Mouse (Mus musculus): ENCODE results near the gene C1ql4. TPM values are rescaled to one million over a fixed set of nuclear protein-coding genes. Genes with fewer than 3 reads are reported as not detected.

C1ql4 gene
- polyA plus RNA-seq, 1 experiment from 2014 or later: not detected

GRCm38 (mm10) chr15:99115065-99115423 lies 27.4 kb upstream of the C1ql4 start:
- Histone ChIP-seq H3K36me3 (no peaks in the 10 kb centered on the region), H3K9ac (no peak overlapping the region), H3K27me3 (no peaks in the 10 kb centered on the region), H3K9me3 (replicated peaks) (no peaks in the 10 kb centered on the region), H3K4me3 (replicated peaks) (no peak overlapping the region), H3K27ac (no peak overlapping the region), H3K4me1 (replicated peaks) (peaks cover 20% of the 10 kb centered on the region), H3K4me2 (no peak overlapping the region)
- 49% methylated on average over 7 of the region's 7 CpGs for WGBS (ENCODE audit: insufficient replicate concordance)
- DNase-seq (no peak), ATAC-seq (ENCODE audit: low read depth) (no peak)

- Histone ChIP-seq H3K27ac (peak overlapping the region; percentile 50; the same call in 1 of the 2 replicates), H3K4me3 (replicated peaks) (no peak overlapping the region), H3K4me1 (replicated peaks) (peaks cover 20% of the 10 kb centered on the region), H3K9me3 (replicated peaks) (no peaks in the 10 kb centered on the region), H3K36me3 (no peaks in the 10 kb centered on the region), H3K4me2 (no peak overlapping the region), H3K27me3 (no peaks in the 10 kb centered on the region), H3K9ac (no peak overlapping the region)
- no peak for ATAC-seq (ENCODE audit: low read depth)
- DNase-seq: no peak
- WGBS (ENCODE audit: insufficient replicate concordance): 54% methylated on average over 14 of the region's 14 CpGs
These were observed 26.9 kb upstream of the C1ql4 start for GRCm38 (mm10) chr15:99114312-99115064.

DNA sequence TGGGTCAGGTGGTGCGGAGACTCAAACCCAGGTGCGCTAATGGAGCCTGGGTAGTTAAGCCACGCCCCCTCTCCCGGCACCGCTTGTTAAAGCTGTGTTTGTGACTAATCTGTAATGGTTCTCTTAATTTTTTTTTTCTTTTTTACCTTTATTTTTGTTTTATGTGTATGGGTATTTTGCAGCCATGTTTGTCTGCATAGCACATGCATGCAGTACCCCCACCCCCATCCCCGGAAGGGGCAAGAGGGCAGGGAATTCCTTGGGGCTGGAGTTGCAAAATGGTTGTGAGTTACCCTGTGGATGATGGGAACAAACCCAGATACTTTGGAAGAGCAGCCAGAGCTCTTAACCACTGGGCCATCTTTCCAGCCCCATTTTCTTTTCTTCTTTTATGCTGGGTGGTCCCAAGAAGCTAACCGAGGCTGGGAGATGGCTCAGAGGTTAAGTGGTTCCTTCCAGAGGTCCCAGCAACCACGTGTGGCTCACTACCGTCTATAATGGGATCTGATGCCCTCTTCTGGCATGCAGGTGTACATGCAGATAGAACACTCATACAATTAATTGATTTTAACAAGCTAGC lies 25.9 kb upstream of the C1ql4 start:
- H3K9me3 ChIP-seq (replicated peaks): no peaks in the 10 kb centered on the region
- peaks cover 20% of the 10 kb centered on the region for H3K4me1 ChIP-seq (replicated peaks)
- peak overlapping the region; percentile 36 for H3K4me3 ChIP-seq (replicated peaks)
- H3K36me3 ChIP-seq: no peaks in the 10 kb centered on the region
- H3K27me3 ChIP-seq: no peaks in the 10 kb centered on the region
- no peak overlapping the region for H3K27ac ChIP-seq
- 9% methylated on average over 9 of the region's 9 CpGs for WGBS (ENCODE audit: insufficient replicate concordance)
- peak; percentile 41 for DNase-seq
- ATAC-seq (ENCODE audit: low read depth): 0 out of 2 replicates have a peak, but pooled peaks have one; percentile 49
- peak overlapping the region; percentile 24; the same call in 1 of the 2 replicates for H3K9ac ChIP-seq
- H3K4me2 ChIP-seq: peak overlapping the region; percentile 60

- Histone ChIP-seq H3K9ac (peak overlapping the region; percentile 24; the same call in 1 of the 2 replicates), H3K4me1 (replicated peaks) (peaks cover 20% of the 10 kb centered on the region), H3K27ac (no peak overlapping the region), H3K27me3 (no peaks in the 10 kb centered on the region), H3K9me3 (replicated peaks) (no peaks in the 10 kb centered on the region), H3K4me3 (replicated peaks) (peak overlapping the region; percentile 36), H3K36me3 (no peaks in the 10 kb centered on the region), H3K4me2 (peak overlapping the region; percentile 60)
- 62% methylated on average over 11 of the region's 11 CpGs for WGBS (ENCODE audit: insufficient replicate concordance)
- DNase-seq (no peak), ATAC-seq (ENCODE audit: low read depth) (no peak)
These were observed 25.3 kb upstream of the C1ql4 start for GRCm38 (mm10) chr15:99112843-99113395.

- Histone ChIP-seq H3K9me3 (replicated peaks) (no peaks in the 10 kb centered on the region), H3K27me3 (no peaks in the 10 kb centered on the region), H3K9ac (no peak overlapping the region), H3K27ac (no peak overlapping the region), H3K4me1 (replicated peaks) (peaks cover 20% of the 10 kb centered on the region), H3K4me2 (no peak overlapping the region), H3K36me3 (no peaks in the 10 kb centered on the region), H3K4me3 (replicated peaks) (no peak overlapping the region)
- DNase-seq (no peak), ATAC-seq (ENCODE audit: low read depth) (no peak)
- WGBS (ENCODE audit: insufficient replicate concordance): 54% methylated on average over 4 of the region's 4 CpGs
These were observed 24.2 kb upstream of the C1ql4 start for GRCm38 (mm10) chr15:99111809-99112208.

DNA sequence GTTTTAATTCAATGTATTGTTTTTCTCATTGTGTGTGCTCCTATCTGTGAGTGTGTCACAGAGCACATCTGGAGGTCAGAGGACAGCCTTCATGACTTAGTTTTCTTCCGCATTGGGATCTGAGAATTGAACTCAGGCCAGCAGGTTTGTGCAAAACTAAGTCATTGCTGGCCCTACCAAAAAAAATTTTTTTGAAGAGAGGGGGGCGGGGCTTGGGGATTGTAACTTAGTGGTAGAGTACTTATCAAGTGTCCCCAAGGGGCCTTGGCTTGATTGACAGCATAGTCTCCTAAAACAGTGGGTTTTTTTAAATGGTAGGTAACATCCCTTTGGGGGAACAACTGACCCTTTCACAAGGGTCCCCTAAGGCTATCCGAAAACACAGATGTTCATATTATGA lies 23.5 kb upstream of the C1ql4 start:
- DNase-seq (no peak), ATAC-seq (ENCODE audit: low read depth) (no peak)
- H3K4me2 ChIP-seq: no peak overlapping the region
- no peaks in the 10 kb centered on the region for H3K9me3 ChIP-seq (replicated peaks)
- H3K4me3 ChIP-seq (replicated peaks): no peak overlapping the region
- H3K4me1 ChIP-seq (replicated peaks): peaks cover 16% of the 10 kb centered on the region
- no peak overlapping the region for H3K9ac ChIP-seq
- no peak overlapping the region for H3K27ac ChIP-seq
- no peaks in the 10 kb centered on the region for H3K27me3 ChIP-seq
- WGBS (ENCODE audit: insufficient replicate concordance): 64% methylated on average over 3 of the region's 3 CpGs
- no peaks in the 10 kb centered on the region for H3K36me3 ChIP-seq

DNA sequence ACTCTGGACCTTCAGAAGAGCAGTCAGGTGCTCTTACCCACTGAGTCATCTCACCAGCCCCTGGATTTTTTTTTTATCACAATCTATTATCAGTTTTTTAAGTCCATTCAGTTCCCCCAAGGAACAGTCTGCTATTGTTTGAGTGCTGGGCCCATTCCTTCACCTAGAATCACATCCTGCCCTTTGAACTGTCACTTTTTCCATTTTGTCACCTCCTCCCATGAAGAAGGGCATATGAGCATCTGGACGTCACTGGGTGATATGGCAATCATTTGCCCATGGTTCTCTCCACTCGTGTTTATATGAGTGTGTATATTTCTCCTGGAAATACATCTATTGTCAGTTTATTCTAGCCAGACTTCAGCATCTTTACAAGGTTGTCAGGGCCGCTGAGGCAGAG lies 20.2 kb upstream of the C1ql4 start:
- H3K9ac ChIP-seq: no peak overlapping the region
- whole genome bisulfite sequencing (ENCODE audit: insufficient replicate concordance): 56% methylated on average over 3 of the region's 3 CpGs
- no peaks in the 10 kb centered on the region for H3K27me3 ChIP-seq
- no peak overlapping the region for H3K27ac ChIP-seq
- no peaks in the 10 kb centered on the region for H3K9me3 ChIP-seq (replicated peaks)
- 0 out of 2 replicates have a peak, but pooled peaks cover 3% of the 10 kb centered on the region for H3K36me3 ChIP-seq
- no peak overlapping the region for H3K4me2 ChIP-seq
- ATAC-seq (ENCODE audit: low read depth) (no peak), DNase-seq (no peak)
- H3K4me1 ChIP-seq (replicated peaks): no peaks in the 10 kb centered on the region
- no peak overlapping the region for H3K4me3 ChIP-seq (replicated peaks)

- 41% methylated on average over 7 of the region's 7 CpGs for WGBS (ENCODE audit: insufficient replicate concordance)
- Histone ChIP-seq H3K4me2 (no peak overlapping the region), H3K27ac (no peak overlapping the region), H3K9ac (no peak overlapping the region), H3K4me1 (replicated peaks) (no peaks in the 10 kb centered on the region), H3K4me3 (replicated peaks) (no peak overlapping the region), H3K36me3 (peaks cover 3% of the 10 kb centered on the region; the same call in 1 of the 2 replicates), H3K9me3 (replicated peaks) (no peaks in the 10 kb centered on the region), H3K27me3 (peaks cover 13% of the 10 kb centered on the region)
- DNase-seq (no peak), ATAC-seq (ENCODE audit: low read depth) (no peak)
These were observed 17.6 kb upstream of the C1ql4 start for GRCm38 (mm10) chr15:99105238-99105637.

DNA sequence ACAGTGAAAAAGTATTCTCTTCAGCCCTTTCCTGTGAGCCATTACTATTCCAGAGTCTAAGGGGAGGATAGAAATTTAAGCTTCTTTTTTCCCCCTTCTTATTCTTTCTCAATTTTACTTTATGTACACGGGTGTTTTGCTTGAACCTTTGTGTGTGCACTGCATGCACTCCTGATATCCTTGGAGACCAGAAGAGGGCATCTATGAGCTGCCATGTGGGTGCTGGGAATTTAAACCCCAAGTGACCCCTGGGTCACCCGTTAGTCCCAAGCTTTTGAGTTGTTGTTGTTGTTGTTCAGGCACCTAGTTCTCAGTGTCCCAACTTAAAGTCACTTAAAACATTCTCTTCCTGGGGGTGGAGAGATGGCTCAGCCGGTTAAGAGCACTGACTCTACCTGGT lies 12.4 kb upstream of the C1ql4 start:
- Histone ChIP-seq H3K9me3 (replicated peaks) (no peaks in the 10 kb centered on the region), H3K27me3 (peaks cover 66% of the 10 kb centered on the region), H3K27ac (peak overlapping the region; percentile 72; the same call in 1 of the 2 replicates), H3K9ac (peak overlapping the region; percentile 41), H3K36me3 (peaks cover 3% of the 10 kb centered on the region; the same call in 1 of the 2 replicates), H3K4me3 (replicated peaks) (peak overlapping the region; percentile 31), H3K4me1 (replicated peaks) (peaks cover 28% of the 10 kb centered on the region), H3K4me2 (peak overlapping the region; percentile 43)
- 37% methylated on average over 3 of the region's 3 CpGs for WGBS (ENCODE audit: insufficient replicate concordance)
- ATAC-seq (ENCODE audit: low read depth) (no peak), DNase-seq (no peak)

DNA sequence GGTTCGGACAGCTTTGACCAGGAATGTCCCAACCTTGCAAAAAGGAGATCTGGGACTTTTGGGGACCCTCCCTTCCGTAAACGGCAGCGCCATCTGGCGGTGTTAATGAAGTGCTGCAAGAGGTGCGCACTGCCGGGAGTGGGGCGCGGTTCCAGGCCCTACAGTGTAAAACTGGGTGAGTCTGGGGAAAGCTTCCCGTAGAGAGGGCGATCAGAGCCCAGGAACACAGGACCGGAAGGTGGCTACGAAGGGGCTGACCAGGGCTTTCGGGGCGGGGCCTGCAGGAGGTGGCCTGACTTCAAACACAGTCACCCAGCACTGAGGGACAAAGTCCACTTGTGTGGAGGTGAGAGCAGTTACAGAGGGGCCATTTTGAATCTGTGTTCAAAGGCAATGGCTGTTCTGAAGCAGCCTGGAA lies 11.5 kb upstream of the C1ql4 start:
- H3K27ac ChIP-seq: peak overlapping the region; percentile 72; the same call in 1 of the 2 replicates

DNA sequence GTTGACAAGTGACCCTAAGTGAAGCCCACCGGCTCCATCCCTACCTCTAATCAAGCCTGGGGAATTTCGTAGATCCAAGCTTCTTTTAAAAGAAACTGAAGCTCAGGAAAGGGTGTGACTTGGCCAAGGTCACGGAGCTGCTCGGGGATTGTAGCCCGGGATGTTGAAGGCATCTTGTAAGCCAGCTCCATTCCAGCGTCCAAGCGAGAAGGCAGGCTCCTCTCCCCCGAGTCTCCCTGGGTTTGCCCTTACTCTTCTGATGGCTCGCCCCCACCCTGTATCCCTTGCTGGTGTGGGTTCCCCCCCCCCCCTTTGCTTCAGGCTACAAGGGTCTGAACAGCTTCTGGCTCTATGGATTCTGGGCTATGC lies 10.9 kb upstream of the C1ql4 start:
- peaks cover 33% of the 10 kb centered on the region for H3K4me1 ChIP-seq (replicated peaks)
- H3K36me3 ChIP-seq: no peaks in the 10 kb centered on the region; the same call in 1 of the 2 replicates
- no peak overlapping the region for H3K27ac ChIP-seq
- H3K27me3 ChIP-seq: peaks cover 81% of the 10 kb centered on the region
- H3K9ac ChIP-seq: no peak overlapping the region
- H3K9me3 ChIP-seq (replicated peaks): no peaks in the 10 kb centered on the region
- H3K4me2 ChIP-seq: peak overlapping the region; percentile 57
- WGBS (ENCODE audit: insufficient replicate concordance): 2% methylated on average over 9 of the region's 9 CpGs
- H3K4me3 ChIP-seq (replicated peaks): peak overlapping the region; percentile 39
- no peak for DNase-seq
- ATAC-seq (ENCODE audit: low read depth): 0 out of 2 replicates have a peak, but pooled peaks have one; percentile 3

More for the DNA sequence above, 11.5 kb upstream of the C1ql4 start:
- WGBS (ENCODE audit: insufficient replicate concordance): 2% methylated on average over 15 of the region's 15 CpGs
- peaks cover 28% of the 10 kb centered on the region for H3K4me1 ChIP-seq (replicated peaks)
- H3K27me3 ChIP-seq: peaks cover 74% of the 10 kb centered on the region
- DNase-seq: peak; percentile 28
- H3K4me3 ChIP-seq (replicated peaks): peak overlapping the region; percentile 31
- H3K9me3 ChIP-seq (replicated peaks): no peaks in the 10 kb centered on the region
- peaks cover 3% of the 10 kb centered on the region; the same call in 1 of the 2 replicates for H3K36me3 ChIP-seq
- ATAC-seq (ENCODE audit: low read depth): peak; percentile 84
- H3K4me2 ChIP-seq: peak overlapping the region; percentile 57
- H3K9ac ChIP-seq: peak overlapping the region; percentile 41

All from liver, embryonic 13.5 days (tissue).